Mouse (Mus musculus): Measurements from ENCODE around the gene Rabepk.
A peak's percentile ranks its signal among the peaks of the same experiment; 100 is the strongest.

Rabepk gene

GRCm38 (mm10) chr2:34773673-34774072 lies 26.0 kb downstream of the Rabepk start:
- TF ChIP-seq GATA4 (IDR thresholded peaks at IDR 0.05; ENCODE audit: insufficient replicate concordance, low read length): no peak

GRCm38 (mm10) chr2:34772252-34773235 lies 27.2 kb downstream of the Rabepk start:
- TF ChIP-seq GATA4 (IDR thresholded peaks at IDR 0.05; ENCODE audit: insufficient replicate concordance, low read length): no peak

- TF ChIP-seq GATA4 (IDR thresholded peaks at IDR 0.05; ENCODE audit: insufficient replicate concordance, low read length): peak; percentile 54; the same call in 1 of the 2 replicates
Observed at GRCm38 (mm10) chr2:34771368-34772226, 28.1 kb downstream of the Rabepk start, which contains the start of gene Hspa5. Hspa5 (plus strand) TSS chr2:34771970.

- no peak for TF ChIP-seq GATA4 (IDR thresholded peaks at IDR 0.05; ENCODE audit: insufficient replicate concordance, low read length)
Observed at GRCm38 (mm10) chr2:34770951-34771350, 28.8 kb downstream of the Rabepk start.

GRCm38 (mm10) chr2:34770049-34770448 lies 29.7 kb downstream of the Rabepk start:
- TF ChIP-seq GATA4 (IDR thresholded peaks at IDR 0.05; ENCODE audit: insufficient replicate concordance, low read length): no peak

- no peak for TF ChIP-seq GATA4 (IDR thresholded peaks at IDR 0.05; ENCODE audit: insufficient replicate concordance, low read length)
Observed at GRCm38 (mm10) chr2:34764801-34765200, 34.9 kb downstream of the Rabepk start.

- no peak for TF ChIP-seq GATA4 (IDR thresholded peaks at IDR 0.05; ENCODE audit: insufficient replicate concordance, low read length)
Observed at GRCm38 (mm10) chr2:34762872-34763271, 36.8 kb downstream of the Rabepk start.

- no peak for TF ChIP-seq GATA4 (IDR thresholded peaks at IDR 0.05; ENCODE audit: insufficient replicate concordance, low read length)
Observed at GRCm38 (mm10) chr2:34762174-34762573, 37.5 kb downstream of the Rabepk start.

GRCm38 (mm10) chr2:34757341-34757740 lies 42.4 kb downstream of the Rabepk start:
- peak; percentile 40; the same call in 1 of the 2 replicates for TF ChIP-seq GATA4 (IDR thresholded peaks at IDR 0.05; ENCODE audit: insufficient replicate concordance, low read length)

- no peak for TF ChIP-seq GATA4 (IDR thresholded peaks at IDR 0.05; ENCODE audit: insufficient replicate concordance, low read length)
Observed at GRCm38 (mm10) chr2:34754551-34755358, 45.0 kb downstream of the Rabepk start, which contains the start of gene Gapvd1. Gapvd1 (minus strand) TSS chr2:34755232.

- TF ChIP-seq GATA4 (IDR thresholded peaks at IDR 0.05; ENCODE audit: insufficient replicate concordance, low read length): peak; percentile 27; the same call in 1 of the 2 replicates
Observed at GRCm38 (mm10) chr2:34753811-34754550, 45.7 kb downstream of the Rabepk start.

GRCm38 (mm10) chr2:34750245-34750644 lies 49.5 kb downstream of the Rabepk start:
- TF ChIP-seq GATA4 (IDR thresholded peaks at IDR 0.05; ENCODE audit: insufficient replicate concordance, low read length): no peak

- TF ChIP-seq GATA4 (IDR thresholded peaks at IDR 0.05; ENCODE audit: insufficient replicate concordance, low read length): no peak
Observed at GRCm38 (mm10) chr2:34748479-34748878, 51.2 kb downstream of the Rabepk start.

GRCm38 (mm10) chr2:34745673-34746072 lies 54.0 kb downstream of the Rabepk start:
- no peak for TF ChIP-seq GATA4 (IDR thresholded peaks at IDR 0.05; ENCODE audit: insufficient replicate concordance, low read length)
